Mouse (Mus musculus) G1E (cell line): ENCODE results near the gene Ptgfrn.

ENCODE experiments used
- CTCF ChIP-seq: IDR thresholded peaks from 2 replicates; pipeline ENCODE4 v1.5.1; 2012; ENCODE audit warnings: low read depth, low read length, inconsistent platforms, mixed read lengths
- GATA1 ChIP-seq: IDR thresholded peaks from 2 replicates; pipeline ENCODE4 v1.6.1; 2012; ENCODE audit warnings: borderline replicate concordance, low read length, inconsistent platforms, mixed read lengths
- POLR2AphosphoS5 ChIP-seq: IDR thresholded peaks from 2 replicates; pipeline ENCODE4 v1.6.1; 2012; ENCODE audit warnings: low read depth, low read length, inconsistent platforms; ENCODE audit not compliant: insufficient replicate concordance
- TAL1 ChIP-seq: conservative IDR thresholded peaks from 2 replicates; pipeline ENCODE4 v1.6.1; 2012; ENCODE audit warnings: low read depth, low read length, inconsistent platforms, mixed read lengths

- TF ChIP-seq CTCF (no peak), GATA1 (no peak), TAL1 (no peak), POLR2AphosphoS5 (no peak)
Measured at GRCm38 (mm10) chr3:101109558-101110021, 488 bp downstream of the Ptgfrn start.
